Comparison of ENCODE assay signal across 10 mouse cellular contexts in the genomic region with DNA sequence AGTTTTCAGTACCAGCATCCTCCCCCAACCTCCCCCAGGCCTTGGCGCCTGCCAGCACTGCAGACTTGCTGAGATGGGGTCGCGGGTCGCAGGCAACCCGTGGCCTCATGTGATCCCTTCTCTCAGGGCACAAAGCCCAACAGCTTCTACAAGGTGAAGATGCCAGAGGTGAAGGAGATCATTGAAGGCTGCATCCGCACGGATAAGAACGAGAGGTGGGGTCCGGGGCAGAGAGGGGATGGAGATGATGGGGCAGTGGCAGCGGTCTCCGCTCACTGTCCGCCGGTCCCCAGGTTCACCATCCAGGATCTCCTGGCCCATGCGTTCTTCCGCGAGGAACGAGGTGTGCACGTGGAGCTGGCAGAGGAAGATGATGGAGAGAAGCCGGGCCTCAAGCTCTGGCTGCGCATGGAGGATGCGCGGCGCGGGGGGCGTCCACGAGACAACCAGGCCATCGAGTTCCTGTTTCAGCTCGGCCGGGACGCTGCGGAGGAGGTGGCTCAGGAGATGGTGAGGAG. TPM values are rescaled to one million over a fixed set of nuclear protein-coding genes. Genes with fewer than 3 reads are reported as not detected.
A peak's percentile ranks its signal among the peaks of the same experiment; 100 is the strongest.
DNase-seq lines count a peak whose midpoint lies in the region; ATAC-seq and TF ChIP-seq lines count a peak whose summit lies in the region.
"Had no signal": no experiment of that assay in that cellular context is flagged by ENCODE, and none has a peak within 500 bp of the region (broad histone marks: within the 10 kb centered on the region; RNA-seq: fewer than 3 reads in every experiment).

No protein-coding gene starts in this region.

- TF ChIP-seq POLR2A in ES-Bruce4 (IDR thresholded peaks at IDR 0.05; ENCODE audit: insufficient read depth, low read length): no peak

- H3K4me1 ChIP-seq in ES-Bruce4 (ENCODE audit: control insufficient read depth, insufficient read depth, low read length): peaks cover 2% of the 10 kb centered on the region
- H3K4me1 ChIP-seq in hindbrain, embryonic 10.5 days (replicated peaks): peaks cover 66% of the 10 kb centered on the region
- peaks cover 42% of the 10 kb centered on the region for H3K4me1 ChIP-seq in midbrain, embryonic 11.5 days (ENCODE audit: control insufficient read depth, insufficient read depth, low read length)

- no peaks in the 10 kb centered on the region for H3K9me3 ChIP-seq in ES-Bruce4 (replicated peaks; ENCODE audit: control insufficient read depth, insufficient read depth, low read length, poor library complexity, severe bottlenecking)
- no peaks in the 10 kb centered on the region for H3K9me3 ChIP-seq in hindbrain, embryonic 10.5 days
- H3K9me3 ChIP-seq in midbrain, embryonic 11.5 days (ENCODE audit: control insufficient read depth, low read length): no peaks in the 10 kb centered on the region

- peak overlapping the region; percentile 57 for H3K4me2 ChIP-seq in midbrain, embryonic 11.5 days

- DNase-seq in adrenal gland, postnatal 14 days: peak; percentile 8
- DNase-seq in adrenal gland, postnatal 25 days: no peak
- DNase-seq in hindbrain, embryonic 10.5 days (ENCODE audit: low spot score): peak; percentile 53
- peak; percentile 94 for DNase-seq in midbrain, embryonic 11.5 days (ENCODE audit: low spot score, missing footprints)
- no peak for DNase-seq in MN1 (ENCODE audit: low spot score)
- DNase-seq: adrenal gland, postnatal 36 days; lung, postnatal 36 days had no signal

- H3K36me3 ChIP-seq in ES-Bruce4 (ENCODE audit: control insufficient read depth, insufficient read depth, low read length, poor library complexity, severe bottlenecking): no peaks in the 10 kb centered on the region
- H3K36me3 ChIP-seq in hindbrain, embryonic 10.5 days: no peaks in the 10 kb centered on the region
- H3K36me3 ChIP-seq in midbrain, embryonic 11.5 days (ENCODE audit: control insufficient read depth, insufficient read depth, low read length): no peaks in the 10 kb centered on the region

- peaks cover 8% of the 10 kb centered on the region; the same call in 1 of the 2 replicates for H3K27me3 ChIP-seq in ES-Bruce4 (ENCODE audit: control insufficient read depth, insufficient read depth, low read length, poor library complexity, severe bottlenecking)
- peaks cover 80% of the 10 kb centered on the region for H3K27me3 ChIP-seq in hindbrain, embryonic 10.5 days (ENCODE audit: insufficient read depth, poor library complexity, severe bottlenecking)
- peaks cover 44% of the 10 kb centered on the region for H3K27me3 ChIP-seq in midbrain, embryonic 11.5 days (ENCODE audit: control insufficient read depth, insufficient read depth, low read length)

- peak overlapping the region; percentile 47 for H3K4me3 ChIP-seq in ES-Bruce4 (ENCODE audit: low read depth, low read length)
- H3K4me3 ChIP-seq in hindbrain, embryonic 10.5 days: peak overlapping the region; percentile 53
- H3K4me3 ChIP-seq in midbrain, embryonic 11.5 days (ENCODE audit: low read depth, low read length): peak overlapping the region; percentile 32

- 2% methylated on average over 31 of the region's 31 CpGs for WGBS in hindbrain, embryonic 10.5 days
- WGBS in midbrain, embryonic 11.5 days: 1% methylated on average over 31 of the region's 31 CpGs

- H3K27ac ChIP-seq in ES-Bruce4 (ENCODE audit: insufficient read depth, low read length): no peak overlapping the region
- peak overlapping the region; percentile 69 for H3K27ac ChIP-seq in hindbrain, embryonic 10.5 days
- no peak overlapping the region for H3K27ac ChIP-seq in midbrain, embryonic 11.5 days (ENCODE audit: low read depth, low read length)

- no peak for TF ChIP-seq EP300 in ES-Bruce4 (IDR thresholded peaks at IDR 0.05; ENCODE audit: insufficient read depth, low read depth, low read length)

- peak overlapping the region; percentile 24 for H3K9ac ChIP-seq in ES-Bruce4 (ENCODE audit: low read depth, poor library complexity, severe bottlenecking)
- peak overlapping the region; percentile 51 for H3K9ac ChIP-seq in midbrain, embryonic 11.5 days (ENCODE audit: low read length)

- no peak for ATAC-seq in midbrain, embryonic 11.5 days (ENCODE audit: low FRiP score)
- ATAC-seq in megakaryocyte-erythroid progenitor cell, adult 5-6 weeks (replicated peaks; ENCODE audit: low FRiP score, low TSS enrichment, poor library complexity, severe bottlenecking): no peak
- no peak for ATAC-seq in frontal cortex, adult (ENCODE audit: low TSS enrichment)

- TF ChIP-seq CTCF in ES-Bruce4 (IDR thresholded peaks at IDR 0.05; ENCODE audit: low read depth, low read length): no peak

RNA-seq across cellular contexts. Expression of gene Wnk4, which starts 4.6 kb away (rescaled TPM):
- total RNA-seq in adrenal gland, postnatal 14 days (2021): 3.4 and 3.6 TPM in 2 replicates
- 1.7 and 2.6 TPM in 2 replicates for total RNA-seq in adrenal gland, postnatal 25 days (2021)
- 0.85 and 0.96 TPM in 2 replicates for polyA plus RNA-seq in ES-Bruce4 (2011; ENCODE audit: insufficient read depth, insufficient read length, low read depth, missing spikeins)
- polyA plus RNA-seq in hindbrain, embryonic 10.5 days (2016; fragmentation: Nextera tagmentation; extraction: Ambion mirVana): 6.7 and 7.6 TPM in 2 replicates
- 4.8 and 5.2 TPM in 2 replicates for polyA plus RNA-seq in midbrain, embryonic 11.5 days (2014; fragmentation: Nextera tagmentation; extraction: Ambion mirVana)
- 0.25 and 1.4 TPM in 2 replicates for total RNA-seq in megakaryocyte-erythroid progenitor cell, adult 5-6 weeks (2014; fragmentation: Nextera tagmentation)
- 0.05 and 0.30 TPM in 2 replicates for total RNA-seq in megakaryocyte-erythroid progenitor cell, adult 5-6 weeks (2017)

RNA-seq across cellular contexts. Expression of gene Vps25, which starts 11.5 kb away (rescaled TPM):
- 116 and 120 TPM in 2 replicates for total RNA-seq in adrenal gland, postnatal 14 days (2021)
- total RNA-seq in adrenal gland, postnatal 25 days (2021): 112 and 116 TPM in 2 replicates
- polyA plus RNA-seq in ES-Bruce4 (2011; ENCODE audit: insufficient read depth, insufficient read length, low read depth, missing spikeins): 135 and 143 TPM in 2 replicates
- polyA plus RNA-seq in hindbrain, embryonic 10.5 days (2016; fragmentation: Nextera tagmentation; extraction: Ambion mirVana): 135 TPM in 2 replicates
- 122 and 130 TPM in 2 replicates for polyA plus RNA-seq in midbrain, embryonic 11.5 days (2014; fragmentation: Nextera tagmentation; extraction: Ambion mirVana)
- total RNA-seq in megakaryocyte-erythroid progenitor cell, adult 5-6 weeks (2014; fragmentation: Nextera tagmentation): 112 and 137 TPM in 2 replicates
- 44.7 and 71.5 TPM in 2 replicates for total RNA-seq in megakaryocyte-erythroid progenitor cell, adult 5-6 weeks (2017)

RNA-seq across cellular contexts. Expression of gene Cntd1, which starts 13.8 kb away (rescaled TPM):
- total RNA-seq in adrenal gland, postnatal 14 days (2021): 0.44 and 0.86 TPM in 2 replicates
- 0.67 and 0.73 TPM in 2 replicates for total RNA-seq in adrenal gland, postnatal 25 days (2021)
- 14.6 and 14.9 TPM in 2 replicates for polyA plus RNA-seq in ES-Bruce4 (2011; ENCODE audit: insufficient read depth, insufficient read length, low read depth, missing spikeins)
- polyA plus RNA-seq in hindbrain, embryonic 10.5 days (2016; fragmentation: Nextera tagmentation; extraction: Ambion mirVana): 0.95 and 1.9 TPM in 2 replicates
- polyA plus RNA-seq in midbrain, embryonic 11.5 days (2014; fragmentation: Nextera tagmentation; extraction: Ambion mirVana): 1.4 and 1.7 TPM in 2 replicates
- total RNA-seq in megakaryocyte-erythroid progenitor cell, adult 5-6 weeks (2014; fragmentation: Nextera tagmentation): 2.3 and 3.7 TPM in 2 replicates
- 2.1 and 4.2 TPM in 2 replicates for total RNA-seq in megakaryocyte-erythroid progenitor cell, adult 5-6 weeks (2017)

RNA-seq across cellular contexts. Expression of gene Coa3, which starts 13.9 kb away (rescaled TPM):
- 79.4 and 80.1 TPM in 2 replicates for total RNA-seq in adrenal gland, postnatal 14 days (2021)
- total RNA-seq in adrenal gland, postnatal 25 days (2021): 67.9 and 74.9 TPM in 2 replicates
- 44.8 and 53.0 TPM in 2 replicates for polyA plus RNA-seq in ES-Bruce4 (2011; ENCODE audit: insufficient read depth, insufficient read length, low read depth, missing spikeins)
- polyA plus RNA-seq in hindbrain, embryonic 10.5 days (2016; fragmentation: Nextera tagmentation; extraction: Ambion mirVana): 227 and 244 TPM in 2 replicates
- 213 and 220 TPM in 2 replicates for polyA plus RNA-seq in midbrain, embryonic 11.5 days (2014; fragmentation: Nextera tagmentation; extraction: Ambion mirVana)
- 67.5 and 86.7 TPM in 2 replicates for total RNA-seq in megakaryocyte-erythroid progenitor cell, adult 5-6 weeks (2014; fragmentation: Nextera tagmentation)
- 28.4 and 40.6 TPM in 2 replicates for total RNA-seq in megakaryocyte-erythroid progenitor cell, adult 5-6 weeks (2017)

RNA-seq across cellular contexts. Expression of gene Ramp2, which starts 19.2 kb away (rescaled TPM):
- 107 and 145 TPM in 2 replicates for total RNA-seq in adrenal gland, postnatal 14 days (2021)
- total RNA-seq in adrenal gland, postnatal 25 days (2021): 53.9 and 57.0 TPM in 2 replicates
- 3.4 and 4.9 TPM in 2 replicates for polyA plus RNA-seq in ES-Bruce4 (2011; ENCODE audit: insufficient read depth, insufficient read length, low read depth, missing spikeins)
- polyA plus RNA-seq in hindbrain, embryonic 10.5 days (2016; fragmentation: Nextera tagmentation; extraction: Ambion mirVana): 63.9 and 72.3 TPM in 2 replicates
- polyA plus RNA-seq in midbrain, embryonic 11.5 days (2014; fragmentation: Nextera tagmentation; extraction: Ambion mirVana): 65.6 and 73.4 TPM in 2 replicates
- not detected in 2 replicates for total RNA-seq in megakaryocyte-erythroid progenitor cell, adult 5-6 weeks (2014; fragmentation: Nextera tagmentation)
- not detected in 2 replicates for total RNA-seq in megakaryocyte-erythroid progenitor cell, adult 5-6 weeks (2017)

Comparison
In these comparisons a context has a peak if more than half of its experiments do, and no peak if none do; other contexts are left out.
1. DNase-seq: peak in adrenal gland, postnatal 14 days (single experiment), hindbrain, embryonic 10.5 days (single experiment) and midbrain, embryonic 11.5 days (single experiment); none in adrenal gland, postnatal 25 days (single experiment) and MN1 (single experiment).
2. Peak in every context shown above with its lines, with median percentiles within 50 percentile points of each other: H3K4me3 ChIP-seq.